In genomic region chr17:44300723-44301122, GRCm38 (mm10) we compare ENCODE assay signal across 10 mouse cellular contexts.
DNase-seq lines count a peak whose midpoint lies in the region; ATAC-seq and TF ChIP-seq lines count a peak whose summit lies in the region.
"Had no signal": no experiment of that assay in that cellular context is flagged by ENCODE, and none has a peak within 500 bp of the region (broad histone marks: within the 10 kb centered on the region; RNA-seq: fewer than 3 reads in every experiment).

No protein-coding gene starts in this region.

- intact Hi-C loops in left cerebral cortex, postnatal 10 days (cut with DNase I): no loop called here

- H3K9me3 ChIP-seq in kidney, embryonic 14.5 days (ENCODE audit: control insufficient read depth, low read length): no peaks in the 10 kb centered on the region
- no peaks in the 10 kb centered on the region for H3K9me3 ChIP-seq in heart, postnatal 0 days (replicated peaks; ENCODE audit: control insufficient read depth, low read length)
- H3K9me3 ChIP-seq in lung, postnatal 0 days (ENCODE audit: low read length): no peaks in the 10 kb centered on the region

- H3K4me2 ChIP-seq in kidney, embryonic 14.5 days (replicated peaks; ENCODE audit: low read depth, low read length): no peak overlapping the region
- peak overlapping the region; percentile 42 for H3K4me2 ChIP-seq in heart, postnatal 0 days (ENCODE audit: low read depth, low read length)
- peak overlapping the region; percentile 44 for H3K4me2 ChIP-seq in lung, postnatal 0 days (replicated peaks; ENCODE audit: low read depth, low read length)

- peak; percentile 76 for TF ChIP-seq EP300 in heart, postnatal 0 days (IDR thresholded peaks at IDR 0.05; ENCODE audit: low read depth)
- no peak for TF ChIP-seq EP300 in lung, postnatal 0 days (IDR thresholded peaks at IDR 0.05)

- no peak overlapping the region for H3K27ac ChIP-seq in kidney, embryonic 14.5 days (ENCODE audit: low read depth, low read length)
- H3K27ac ChIP-seq in heart, postnatal 0 days (ENCODE audit: low read depth): peak overlapping the region; percentile 70
- H3K27ac ChIP-seq in lung, postnatal 0 days (ENCODE audit: low read length): peak overlapping the region; percentile 60

- no peak overlapping the region for H3K9ac ChIP-seq in kidney, embryonic 14.5 days (ENCODE audit: low read depth, low read length)
- no peak overlapping the region for H3K9ac ChIP-seq in heart, postnatal 0 days (replicated peaks; ENCODE audit: low read depth, low read length)
- no peak overlapping the region for H3K9ac ChIP-seq in lung, postnatal 0 days (replicated peaks; ENCODE audit: low read depth)

- TF ChIP-seq CTCF in heart, postnatal 0 days (IDR thresholded peaks at IDR 0.05; ENCODE audit: low read depth): peak; percentile 6; the same call in 1 of the 2 replicates
- TF ChIP-seq CTCF in lung, postnatal 0 days (IDR thresholded peaks at IDR 0.05): no peak

- H3K4me3 ChIP-seq in kidney, embryonic 14.5 days (ENCODE audit: low read length): no peak overlapping the region
- H3K4me3 ChIP-seq in heart, postnatal 0 days (ENCODE audit: low read depth, low read length): peak overlapping the region; percentile 10; the same call in 1 of the 2 replicates
- no peak overlapping the region; the same call in 1 of the 2 replicates for H3K4me3 ChIP-seq in lung, postnatal 0 days (ENCODE audit: low read depth, low read length)

- no peaks in the 10 kb centered on the region for H3K36me3 ChIP-seq in kidney, embryonic 14.5 days (ENCODE audit: control insufficient read depth, insufficient read depth, low read length)
- H3K36me3 ChIP-seq in heart, postnatal 0 days (replicated peaks; ENCODE audit: control insufficient read depth, insufficient read depth, low read length): no peaks in the 10 kb centered on the region
- no peaks in the 10 kb centered on the region for H3K36me3 ChIP-seq in lung, postnatal 0 days (ENCODE audit: insufficient read depth, low read length)

- peaks cover 12% of the 10 kb centered on the region; the same call in 1 of the 2 replicates for H3K4me1 ChIP-seq in kidney, embryonic 14.5 days (ENCODE audit: control insufficient read depth, insufficient read depth, low read length)
- H3K4me1 ChIP-seq in heart, postnatal 0 days (ENCODE audit: control insufficient read depth, insufficient read depth): peaks cover 8% of the 10 kb centered on the region; the same call in 1 of the 2 replicates
- H3K4me1 ChIP-seq in lung, postnatal 0 days (ENCODE audit: insufficient read depth, low read depth, low read length): no peaks in the 10 kb centered on the region; the same call in 1 of the 2 replicates

- WGBS in kidney, embryonic 14.5 days: 15% methylated on average over 4 of the region's 4 CpGs
- WGBS in heart, postnatal 0 days: 10% methylated on average over 4 of the region's 4 CpGs
- WGBS in lung, postnatal 0 days: 7% methylated on average over 4 of the region's 4 CpGs

- DNase-seq in kidney, postnatal 25 days: no peak
- peak; percentile 43 for DNase-seq in embryo, embryonic 11.5 days (ENCODE audit: low read depth, low spot score)
- DNase-seq in heart, postnatal 0 days (ENCODE audit: low spot score): peak; percentile 86
- peak; percentile 74 for DNase-seq in lung, postnatal 0 days (ENCODE audit: low spot score)
- DNase-seq in gastrocnemius, adult 18-20 months (ENCODE audit: low spot score): no peak
- no peak for DNase-seq in left cerebral cortex, postnatal 10 days (ENCODE audit: extremely low spot score in 1 of 2, low spot score in 2 of 2)
- DNase-seq in left cerebral cortex, adult 11 months (ENCODE audit: low spot score): no peak
- DNase-seq: adrenal gland, postnatal 25 days had no signal

- ATAC-seq in kidney, embryonic 14.5 days (ENCODE audit: low FRiP score, low TSS enrichment): peak; percentile 75
- ATAC-seq in heart, postnatal 0 days (ENCODE audit: insufficient read depth, low read depth): peak; percentile 95
- ATAC-seq in lung, postnatal 0 days: peak; percentile 84

- peaks cover 7% of the 10 kb centered on the region; the same call in 1 of the 2 replicates for H3K27me3 ChIP-seq in kidney, embryonic 14.5 days (ENCODE audit: control insufficient read depth, insufficient read depth, low read length)
- no peaks in the 10 kb centered on the region for H3K27me3 ChIP-seq in heart, postnatal 0 days (ENCODE audit: control insufficient read depth, insufficient read depth, low read length)
- H3K27me3 ChIP-seq in lung, postnatal 0 days (replicated peaks; ENCODE audit: insufficient read depth, low read length): no peaks in the 10 kb centered on the region
- H3K27me3 ChIP-seq: CH12.LX had no signal

Comparison
In these comparisons a context has a peak if more than half of its experiments do, and no peak if none do; other contexts are left out.
1. DNase-seq: peak in embryo, embryonic 11.5 days (single experiment), heart, postnatal 0 days (single experiment) and lung, postnatal 0 days (single experiment); none in kidney, postnatal 25 days (0 of 2), gastrocnemius, adult 18-20 months (single experiment), left cerebral cortex, postnatal 10 days (0 of 2) and left cerebral cortex, adult 11 months (single experiment).
2. Peak in every context shown above with its lines, with median percentiles within 50 percentile points of each other: ATAC-seq.